Mouse (Mus musculus): ENCODE measurements at regions not wholly inside any gene's neighbourhood (a gene's known extent, or its start where the extent isn't known, plus 50 kb on each side); places are given as distances from the start of the nearest gene placed in this dataset.

DNA sequence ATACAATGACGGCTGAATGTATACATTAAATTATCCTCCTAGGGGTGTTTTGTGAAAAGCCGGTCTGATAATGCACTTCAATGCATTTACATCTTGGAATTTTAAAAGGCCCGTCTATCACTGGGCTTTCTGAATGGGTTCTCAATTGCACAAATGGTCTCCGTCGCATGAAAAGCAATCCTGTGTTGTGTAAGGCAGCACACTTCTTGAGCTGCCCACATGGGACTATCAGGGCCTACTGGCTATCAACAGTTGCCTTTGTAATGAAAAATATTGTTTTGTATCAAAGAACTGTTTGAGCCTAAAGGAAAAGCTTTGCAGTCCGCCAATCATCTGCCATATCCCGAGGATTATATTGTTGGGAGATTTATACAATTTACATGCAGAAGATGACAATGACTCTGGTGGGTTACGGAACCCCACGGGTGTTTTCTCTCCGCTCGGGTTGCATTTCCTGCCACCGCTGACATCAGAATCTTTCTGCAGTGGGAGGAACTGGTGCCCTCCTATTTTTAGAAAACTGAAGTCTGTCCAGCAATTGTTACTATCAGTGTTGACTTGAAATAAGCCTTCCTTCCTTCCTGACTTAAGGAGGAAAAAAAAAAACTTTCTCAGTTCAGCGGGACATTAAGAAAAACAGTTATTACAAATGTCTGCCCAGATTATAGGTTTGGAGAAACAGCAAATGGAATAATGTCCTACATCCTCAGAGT lies 118.7 kb downstream of the Tmem26 start:
- ATAC-seq (ENCODE audit: low FRiP score) (no peak), DNase-seq (ENCODE audit: low spot score) (no peak)
- 36% methylated on average over 13 of the region's 13 CpGs for WGBS
- no peaks in the 10 kb centered on the region for H3K27me3 ChIP-seq (ENCODE audit: insufficient read depth, low read length)
- no peaks in the 10 kb centered on the region for H3K9me3 ChIP-seq (ENCODE audit: low read length)
- H3K27ac ChIP-seq (ENCODE audit: low read depth, low read length) = no peak overlapping the region
- no peak overlapping the region for H3K4me3 ChIP-seq (ENCODE audit: low read depth, low read length)
- TF ChIP-seq CTCF (IDR thresholded peaks at IDR 0.05) = no peak
- no peaks in the 10 kb centered on the region for H3K4me1 ChIP-seq (ENCODE audit: insufficient read depth, low read length)
- H3K9ac ChIP-seq (replicated peaks; ENCODE audit: low read length, poor library complexity, severe bottlenecking) = no peak overlapping the region
- H3K36me3 ChIP-seq (ENCODE audit: insufficient read depth, low read length) = no peaks in the 10 kb centered on the region
- H3K4me2 ChIP-seq (ENCODE audit: low read depth, low read length, poor library complexity, severe bottlenecking) = peak overlapping the region; percentile 12; the same call in 1 of the 2 replicates

DNA sequence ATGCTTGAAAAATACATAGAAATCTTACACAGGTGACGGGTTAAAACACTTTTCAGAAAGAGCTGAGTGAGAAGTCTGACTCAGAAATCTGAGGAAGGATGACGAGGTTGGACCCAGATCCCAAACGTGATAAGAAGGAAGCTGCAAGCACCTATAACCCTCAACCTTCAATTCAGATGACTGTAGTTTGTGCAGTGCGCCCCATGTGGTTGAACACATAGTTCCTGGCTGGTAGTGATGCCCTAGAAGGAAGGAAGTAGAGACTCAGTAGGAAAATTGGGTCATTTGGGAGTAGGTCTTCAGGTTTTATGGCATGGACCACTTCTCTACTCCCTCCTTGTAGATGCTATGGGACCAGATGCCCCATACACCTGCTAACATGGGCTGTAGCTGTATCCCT lies 120.6 kb downstream of the Tmem26 start:
- Histone ChIP-seq H3K9me3 (ENCODE audit: low read length) (no peaks in the 10 kb centered on the region), H3K4me2 (ENCODE audit: low read depth, low read length, poor library complexity, severe bottlenecking) (no peak overlapping the region), H3K4me1 (ENCODE audit: insufficient read depth, low read length) (no peaks in the 10 kb centered on the region), H3K9ac (replicated peaks; ENCODE audit: low read length, poor library complexity, severe bottlenecking) (no peak overlapping the region), H3K4me3 (ENCODE audit: low read depth, low read length) (no peak overlapping the region), H3K27me3 (ENCODE audit: insufficient read depth, low read length) (no peaks in the 10 kb centered on the region), H3K36me3 (ENCODE audit: insufficient read depth, low read length) (no peaks in the 10 kb centered on the region), H3K27ac (ENCODE audit: low read depth, low read length) (no peak overlapping the region)
- DNase-seq (ENCODE audit: low spot score) (no peak), ATAC-seq (ENCODE audit: low FRiP score) (no peak)
- TF ChIP-seq CTCF (IDR thresholded peaks at IDR 0.05) = no peak
- WGBS = 85% methylated on average over 4 of the region's 4 CpGs

DNA sequence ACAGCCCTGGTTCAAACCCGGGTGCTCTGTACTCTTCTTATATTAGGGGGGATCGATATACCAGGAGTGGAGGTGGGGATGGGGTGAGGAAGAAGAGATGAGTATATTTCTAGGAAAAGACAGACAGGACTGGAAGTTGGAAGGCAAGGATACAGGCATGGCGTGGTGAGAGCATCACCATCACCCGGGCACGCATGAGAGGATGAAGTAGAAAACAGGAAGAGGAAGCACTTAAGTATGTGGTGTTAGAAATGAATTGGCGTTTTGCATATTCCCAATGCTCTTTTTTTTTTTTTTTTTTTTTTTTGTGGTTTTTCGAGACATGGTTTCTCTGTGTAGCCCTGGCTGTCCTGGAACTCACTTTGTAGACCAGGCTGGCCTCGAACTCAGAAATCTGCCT lies 121.2 kb downstream of the Tmem26 start:
- Histone ChIP-seq H3K4me2 (ENCODE audit: low read depth, low read length, poor library complexity, severe bottlenecking) (no peak overlapping the region), H3K4me3 (ENCODE audit: low read depth, low read length) (no peak overlapping the region), H3K27me3 (ENCODE audit: insufficient read depth, low read length) (no peaks in the 10 kb centered on the region), H3K36me3 (ENCODE audit: insufficient read depth, low read length) (no peaks in the 10 kb centered on the region), H3K9ac (replicated peaks; ENCODE audit: low read length, poor library complexity, severe bottlenecking) (no peak overlapping the region), H3K27ac (ENCODE audit: low read depth, low read length) (no peak overlapping the region), H3K4me1 (ENCODE audit: insufficient read depth, low read length) (no peaks in the 10 kb centered on the region), H3K9me3 (ENCODE audit: low read length) (no peaks in the 10 kb centered on the region)
- WGBS = 93% methylated on average over 8 of the region's 8 CpGs
- DNase-seq (ENCODE audit: low spot score) (no peak), ATAC-seq (ENCODE audit: low FRiP score) (no peak)
- no peak for TF ChIP-seq CTCF (IDR thresholded peaks at IDR 0.05)

DNA sequence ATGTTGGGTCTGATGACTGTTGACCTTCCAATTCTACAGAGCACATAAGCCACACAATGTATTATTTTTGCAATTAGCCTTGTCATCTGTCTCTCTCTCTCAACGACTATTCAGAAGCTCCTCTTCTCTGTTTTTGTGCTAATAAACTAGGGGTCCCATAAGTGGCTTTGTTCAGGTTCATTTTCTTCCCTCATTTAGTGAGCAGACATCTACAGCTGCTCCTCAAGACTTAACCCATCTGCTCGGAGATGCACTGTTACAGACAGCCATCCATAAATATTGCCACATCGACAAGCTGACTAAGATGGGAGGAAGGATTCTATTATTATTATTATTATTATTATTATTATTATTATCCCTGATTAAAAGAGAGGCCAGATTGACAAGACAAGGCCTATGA lies 127.7 kb downstream of the Tmem26 start:
- Histone ChIP-seq H3K9ac (replicated peaks; ENCODE audit: low read length, poor library complexity, severe bottlenecking) (no peak overlapping the region), H3K27ac (ENCODE audit: low read depth, low read length) (no peak overlapping the region), H3K27me3 (ENCODE audit: insufficient read depth, low read length) (no peaks in the 10 kb centered on the region), H3K4me3 (ENCODE audit: low read depth, low read length) (no peak overlapping the region), H3K36me3 (ENCODE audit: insufficient read depth, low read length) (no peaks in the 10 kb centered on the region), H3K4me2 (ENCODE audit: low read depth, low read length, poor library complexity, severe bottlenecking) (no peak overlapping the region), H3K4me1 (ENCODE audit: insufficient read depth, low read length) (no peaks in the 10 kb centered on the region), H3K9me3 (ENCODE audit: low read length) (no peaks in the 10 kb centered on the region)
- WGBS = 81% methylated on average over 3 of the region's 3 CpGs
- ATAC-seq (ENCODE audit: low FRiP score) (no peak), DNase-seq (ENCODE audit: low spot score) (no peak)
- TF ChIP-seq CTCF (IDR thresholded peaks at IDR 0.05) = no peak

DNA sequence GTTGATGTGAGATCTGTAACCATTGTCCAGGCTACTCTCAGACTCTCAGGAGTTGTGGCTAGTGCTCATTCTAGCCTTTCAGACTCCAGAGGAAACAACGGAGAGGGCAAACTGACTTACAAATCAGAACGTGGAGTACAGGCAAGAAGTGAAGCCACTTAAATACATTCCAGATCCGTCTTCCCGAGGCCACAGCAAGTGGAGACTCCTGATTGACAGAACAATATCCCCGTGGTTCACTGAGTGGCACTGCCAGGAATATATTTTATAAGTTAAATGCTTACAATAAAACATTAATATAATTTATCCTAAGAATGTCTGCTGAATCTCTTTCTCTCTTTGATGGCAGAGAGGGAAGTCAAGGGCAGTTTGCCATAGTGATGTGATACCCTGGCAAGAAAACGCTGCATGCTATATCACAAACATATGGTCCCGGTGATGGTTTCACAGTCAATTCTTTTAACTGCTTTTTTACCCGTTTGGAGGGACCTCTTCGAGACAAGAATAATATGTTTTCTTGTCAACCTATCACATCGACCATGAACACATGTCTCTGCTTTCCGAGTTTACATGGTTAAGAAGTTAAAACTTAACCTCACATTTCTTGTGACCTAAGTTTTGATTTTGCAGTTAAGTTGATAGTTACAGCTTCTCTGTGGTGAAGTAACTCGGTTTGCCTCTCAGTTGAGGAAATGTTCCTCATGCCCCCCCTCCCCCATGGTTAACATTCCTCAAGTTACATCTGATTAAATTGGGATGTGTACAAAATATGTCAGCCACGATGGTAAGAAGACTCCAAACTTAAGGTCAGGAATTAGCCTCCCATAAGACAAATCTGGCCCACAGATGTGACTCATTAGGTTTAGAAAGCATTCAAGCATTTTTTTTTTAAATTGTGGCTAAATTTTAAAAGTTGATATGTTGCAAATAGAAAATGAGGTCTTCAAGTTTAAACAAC lies 132.8 kb downstream of the Tmem26 start:
- ATAC-seq (ENCODE audit: low FRiP score) (no peak), DNase-seq (ENCODE audit: low spot score) (no peak)
- Histone ChIP-seq H3K27ac (ENCODE audit: low read depth, low read length) (no peak overlapping the region), H3K9me3 (ENCODE audit: low read length) (no peaks in the 10 kb centered on the region), H3K4me3 (ENCODE audit: low read depth, low read length) (no peak overlapping the region), H3K36me3 (ENCODE audit: insufficient read depth, low read length) (no peaks in the 10 kb centered on the region), H3K27me3 (ENCODE audit: insufficient read depth, low read length) (no peaks in the 10 kb centered on the region), H3K4me2 (ENCODE audit: low read depth, low read length, poor library complexity, severe bottlenecking) (no peak overlapping the region), H3K9ac (replicated peaks; ENCODE audit: low read length, poor library complexity, severe bottlenecking) (no peak overlapping the region), H3K4me1 (ENCODE audit: insufficient read depth, low read length) (no peaks in the 10 kb centered on the region)
- TF ChIP-seq CTCF (IDR thresholded peaks at IDR 0.05) = no peak
- 72% methylated on average over 13 of the region's 13 CpGs for WGBS
